Mouse (Mus musculus) thymus, adult 18-20 months (tissue): ENCODE measurements around the gene Mospd3.

Source experiments
- DNase-seq, 2 experiments: peaks; one replicate each; pipeline ENCODE4 v3.0.0; 2022; ENCODE audit warnings: mixed read lengths in 2 of 2

Gene Mospd3

GRCm38 (mm10) chr5:137600619-137601364, at the start of gene Mospd3:
TSS of gene Mospd3 (minus strand) at chr5:137601058.
- peak; percentile 93 to 96 for DNase-seq

GRCm38 (mm10) chr5:137649669-137650571, 49.1 kb upstream of the Mospd3 start:
- DNase-seq: no peak

- DNase-seq: no peak
Observed at GRCm38 (mm10) chr5:137649251-137649650, 48.4 kb upstream of the Mospd3 start.

- no peak for DNase-seq
Observed at GRCm38 (mm10) chr5:137647827-137648601, 47.2 kb upstream of the Mospd3 start.

- DNase-seq: no peak
Observed at GRCm38 (mm10) chr5:137645652-137646091, 44.8 kb upstream of the Mospd3 start, which contains the start of gene Irs3. TSS of gene Irs3 (minus strand) at chr5:137645714.

- no peak for DNase-seq
Observed at GRCm38 (mm10) chr5:137645091-137645651, 44.3 kb upstream of the Mospd3 start.

GRCm38 (mm10) chr5:137644484-137644883, 43.6 kb upstream of the Mospd3 start:
- no peak for DNase-seq

- DNase-seq: no peak
Observed at GRCm38 (mm10) chr5:137642886-137643285, 42.0 kb upstream of the Mospd3 start.

- no peak for DNase-seq
Observed at GRCm38 (mm10) chr5:137641054-137641453, 40.2 kb upstream of the Mospd3 start, which contains the start of gene Sap25. TSS of gene Sap25 (plus strand) at chr5:137641334.

GRCm38 (mm10) chr5:137639472-137639871, 38.6 kb upstream of the Mospd3 start:
- no peak for DNase-seq

- DNase-seq: no peak
Observed at GRCm38 (mm10) chr5:137633397-137634084, 32.7 kb upstream of the Mospd3 start.

GRCm38 (mm10) chr5:137631591-137631990, 30.7 kb upstream of the Mospd3 start:
- DNase-seq: no peak

- DNase-seq: peak; percentile 85 to 91
Observed at GRCm38 (mm10) chr5:137631171-137631570, 30.3 kb upstream of the Mospd3 start.

- DNase-seq: peak in 1 of 2 experiments; percentile 46
Observed at GRCm38 (mm10) chr5:137630602-137631001, 29.7 kb upstream of the Mospd3 start.

- DNase-seq: peak in 1 of 2 experiments; percentile 64
Observed at GRCm38 (mm10) chr5:137629906-137630545, 29.2 kb upstream of the Mospd3 start.

- DNase-seq: no peak
Observed at GRCm38 (mm10) chr5:137629306-137629721, 28.5 kb upstream of the Mospd3 start.

GRCm38 (mm10) chr5:137628498-137629305, 27.8 kb upstream of the Mospd3 start, which contains the start of the genes Fbxo24, Lrch4 and Gm20605:
TSS of gene Fbxo24 (minus strand) at chr5:137629002.
TSS of gene Lrch4 (plus strand) at chr5:137629121.
TSS of gene Gm20605 (plus strand) at chr5:137629175.
- DNase-seq: peak; percentile 99 to 100

GRCm38 (mm10) chr5:137627991-137628390, 27.1 kb upstream of the Mospd3 start:
- DNase-seq: no peak

GRCm38 (mm10) chr5:137623937-137624530, 23.2 kb upstream of the Mospd3 start:
- DNase-seq: no peak

GRCm38 (mm10) chr5:137615347-137615746, 14.5 kb upstream of the Mospd3 start:
- no peak for DNase-seq
